Mouse (Mus musculus) testis, adult 2 months (tissue): Measurements from ENCODE around the gene Gm20388. TPM values are rescaled to one million over a fixed set of nuclear protein-coding genes. Genes with fewer than 3 reads are reported as not detected.

Experiments
- H3K27ac ChIP-seq: fragments of 200-500 bp; 2 replicates; pipeline ENCODE4 v1.5.1; 2012; ENCODE audit warnings: low read depth, low read length; ENCODE audit not compliant: control insufficient read depth, insufficient read depth
- H3K27me3 ChIP-seq: fragments of 200-500 bp; 2 replicates; pipeline ENCODE4 v1.6.1; 2012; ENCODE audit warnings: mild to moderate bottlenecking, low read length, moderate library complexity; ENCODE audit not compliant: control insufficient read depth, insufficient read depth
- H3K36me3 ChIP-seq: fragments of 200-500 bp; 2 replicates; pipeline ENCODE4 v1.6.1; 2012; ENCODE audit warnings: mild to moderate bottlenecking, low read length; ENCODE audit not compliant: control insufficient read depth, insufficient read depth
- H3K4me1 ChIP-seq: fragments of 200-500 bp; 2 replicates; pipeline ENCODE4 v1.6.1; 2012; ENCODE audit warnings: low read length; ENCODE audit not compliant: control insufficient read depth, insufficient read depth
- H3K4me3 ChIP-seq: fragments of 200-500 bp; 2 replicates; pipeline ENCODE4 v1.5.1; 2012; ENCODE audit warnings: low read depth, mild to moderate bottlenecking, low read length, moderate library complexity, mixed read lengths; ENCODE audit not compliant: control insufficient read depth
- CTCF ChIP-seq: fragments of 200-500 bp; IDR thresholded peaks from 2 replicates; pipeline ENCODE4 v1.5.1; 2012; ENCODE audit warnings: low read depth, mild to moderate bottlenecking, inconsistent platforms, low read length, moderate library complexity; ENCODE audit not compliant: control insufficient read depth, insufficient read depth, insufficient replicate concordance
- POLR2A ChIP-seq: fragments of 200-500 bp; IDR thresholded peaks from 2 replicates; pipeline ENCODE4 v1.6.1; 2012; ENCODE audit warnings: low read depth, mild to moderate bottlenecking, inconsistent platforms, low read length, moderate library complexity; ENCODE audit not compliant: control insufficient read depth
- polyA plus RNA-seq: library from polyadenylated mRNA; depleted of rRNA; stranded (reverse); fragments of >200 nt; gene quantifications from 2 replicates; pipeline ENCODE4 v1.2.3, GENCODE M21; 2012

Gene Gm20388
- polyA plus RNA-seq, 1 experiment = 5.6 TPM

- Histone ChIP-seq H3K27me3 (no peaks in the 10 kb centered on the region), H3K27ac (no peak overlapping the region), H3K4me3 (no peak overlapping the region), H3K4me1 (no peaks in the 10 kb centered on the region), H3K36me3 (no peaks in the 10 kb centered on the region)
- TF ChIP-seq POLR2A (no peak), CTCF (no peak)
Observed at GRCm38 (mm10) chr8:121249433-121249832, 1338.8 kb downstream of the Gm20388 start.

- Histone ChIP-seq H3K27ac (no peak overlapping the region), H3K36me3 (no peaks in the 10 kb centered on the region), H3K4me3 (no peak overlapping the region), H3K4me1 (no peaks in the 10 kb centered on the region), H3K27me3 (no peaks in the 10 kb centered on the region)
- no peak for TF ChIP-seq POLR2A
- TF ChIP-seq CTCF = no peak
Observed at GRCm38 (mm10) chr8:121251089-121251488, 1340.4 kb downstream of the Gm20388 start.

GRCm38 (mm10) chr8:121255727-121256265 is 1345.2 kb downstream of the Gm20388 start:
- TF ChIP-seq CTCF (no peak), POLR2A (no peak)
- Histone ChIP-seq H3K27ac (no peak overlapping the region), H3K4me3 (no peak overlapping the region), H3K4me1 (no peaks in the 10 kb centered on the region), H3K27me3 (no peaks in the 10 kb centered on the region), H3K36me3 (no peaks in the 10 kb centered on the region)

GRCm38 (mm10) chr8:121258126-121258792 is 1347.6 kb downstream of the Gm20388 start:
- H3K27ac ChIP-seq = no peak overlapping the region
- no peaks in the 10 kb centered on the region for H3K27me3 ChIP-seq
- H3K4me1 ChIP-seq = peaks cover 3% of the 10 kb centered on the region; the same call in 1 of the 2 replicates

GRCm38 (mm10) chr8:121262728-121263389 is 1352.2 kb downstream of the Gm20388 start:
- peaks cover 3% of the 10 kb centered on the region; the same call in 1 of the 2 replicates for H3K4me1 ChIP-seq
- no peaks in the 10 kb centered on the region for H3K36me3 ChIP-seq

More at GRCm38 (mm10) chr8:121258126-121258792, 1347.6 kb downstream of the Gm20388 start:
- TF ChIP-seq POLR2A (no peak), CTCF (no peak)
- H3K36me3 ChIP-seq = no peaks in the 10 kb centered on the region
- H3K4me3 ChIP-seq = no peak overlapping the region

GRCm38 (mm10) chr8:121263390-121263775 is 1352.7 kb downstream of the Gm20388 start:
- H3K27me3 ChIP-seq = no peaks in the 10 kb centered on the region
- TF ChIP-seq CTCF (no peak), POLR2A (no peak)

More at GRCm38 (mm10) chr8:121262728-121263389, 1352.2 kb downstream of the Gm20388 start:
- TF ChIP-seq POLR2A = no peak
- TF ChIP-seq CTCF = no peak
- H3K4me3 ChIP-seq = no peak overlapping the region
- H3K27me3 ChIP-seq = no peaks in the 10 kb centered on the region
- no peak overlapping the region for H3K27ac ChIP-seq

GRCm38 (mm10) chr8:121264260-121264659 is 1353.6 kb downstream of the Gm20388 start:
- H3K4me1 ChIP-seq = peaks cover 3% of the 10 kb centered on the region; the same call in 1 of the 2 replicates
- H3K36me3 ChIP-seq = no peaks in the 10 kb centered on the region
- TF ChIP-seq CTCF (no peak), POLR2A (no peak)
- no peak overlapping the region for H3K4me3 ChIP-seq
- no peak overlapping the region for H3K27ac ChIP-seq
- no peaks in the 10 kb centered on the region for H3K27me3 ChIP-seq

More at GRCm38 (mm10) chr8:121263390-121263775, 1352.7 kb downstream of the Gm20388 start:
- Histone ChIP-seq H3K36me3 (no peaks in the 10 kb centered on the region), H3K4me3 (no peak overlapping the region), H3K27ac (no peak overlapping the region), H3K4me1 (peaks cover 3% of the 10 kb centered on the region; the same call in 1 of the 2 replicates)
